Mouse (Mus musculus): ENCODE measurements around the gene Trir.

- no peak for TF ChIP-seq CTCF (IDR thresholded peaks at IDR 0.05; ENCODE audit: insufficient read depth, low read length)
- no peak for TF ChIP-seq POLR2A (IDR thresholded peaks at IDR 0.05; ENCODE audit: borderline replicate concordance, extremely low read depth, low read depth, low read length)
Observed at GRCm38 (mm10) chr8:85027516-85027855, 863 bp downstream of the Trir start.
